Mouse (Mus musculus): ENCODE measurements at regions not wholly inside any gene's neighbourhood (a gene's known extent, or its start where the extent isn't known, plus 50 kb on each side); places are given as distances from the start of the nearest gene placed in this dataset.

DNA sequence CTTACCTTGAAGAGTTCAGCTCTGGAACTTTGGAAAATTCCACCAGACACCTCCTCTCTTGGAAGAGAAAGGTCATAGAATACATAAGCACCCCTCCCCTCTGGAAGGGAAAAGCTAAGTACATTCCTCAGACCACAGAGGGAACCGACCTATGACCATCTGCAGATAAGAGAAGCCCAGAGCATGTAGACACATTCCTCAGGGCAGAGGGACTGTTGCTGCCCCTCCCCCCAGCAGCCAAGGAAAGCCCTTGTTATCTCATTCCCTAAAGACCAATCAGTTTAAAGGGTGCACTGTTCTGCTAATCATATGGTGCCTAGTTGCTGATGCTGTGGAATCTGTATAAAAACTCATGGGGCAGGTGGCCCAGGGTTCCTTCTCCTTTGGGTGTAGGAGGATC lies 511.2 kb upstream of the A830018L16Rik start:
- Histone ChIP-seq H3K4me2 (ENCODE audit: low read depth) (no peak overlapping the region), H3K4me3 (no peak overlapping the region), H3K79me2 (ENCODE audit: control insufficient read depth, insufficient read depth) (no peaks in the 10 kb centered on the region), H3K36me3 (ENCODE audit: control insufficient read depth, insufficient read depth) (no peaks in the 10 kb centered on the region), H3ac (ENCODE audit: control insufficient read depth, insufficient read length) (no peak overlapping the region), H3K27me3 (ENCODE audit: control insufficient read depth, insufficient read depth, insufficient read length) (no peaks in the 10 kb centered on the region)
- no peak for TF ChIP-seq POLR2AphosphoS2 (IDR thresholded peaks at IDR 0.05; ENCODE audit: insufficient read length, low read depth)
- no peak for TF ChIP-seq USF1 (IDR thresholded peaks at IDR 0.05; ENCODE audit: low read depth)
- TF ChIP-seq CEBPB (IDR thresholded peaks at IDR 0.05; ENCODE audit: insufficient read depth, poor library complexity, severe bottlenecking) = no peak
- TF ChIP-seq MYOD1 (IDR thresholded peaks at IDR 0.05; ENCODE audit: control insufficient read depth in 1 of 3, insufficient read length in 2 of 3, low read depth in 2 of 3) = no peak
- TF ChIP-seq REST (IDR thresholded peaks at IDR 0.05; ENCODE audit: insufficient read depth, insufficient read length) = no peak
- TF ChIP-seq MYOG (IDR thresholded peaks at IDR 0.05; ENCODE audit: control insufficient read depth in 1 of 3, insufficient read depth in 1 of 3, insufficient read length in 2 of 3, low read depth in 2 of 3) = no peak
- no peak for TF ChIP-seq E2F4 (IDR thresholded peaks at IDR 0.05; ENCODE audit: insufficient read depth)
- no peak for TF ChIP-seq SRF (IDR thresholded peaks at IDR 0.05; ENCODE audit: control insufficient read depth, insufficient read length, low read depth)
- TF ChIP-seq POLR2A (IDR thresholded peaks at IDR 0.05; ENCODE audit: insufficient read length, low read depth) = no peak

DNA sequence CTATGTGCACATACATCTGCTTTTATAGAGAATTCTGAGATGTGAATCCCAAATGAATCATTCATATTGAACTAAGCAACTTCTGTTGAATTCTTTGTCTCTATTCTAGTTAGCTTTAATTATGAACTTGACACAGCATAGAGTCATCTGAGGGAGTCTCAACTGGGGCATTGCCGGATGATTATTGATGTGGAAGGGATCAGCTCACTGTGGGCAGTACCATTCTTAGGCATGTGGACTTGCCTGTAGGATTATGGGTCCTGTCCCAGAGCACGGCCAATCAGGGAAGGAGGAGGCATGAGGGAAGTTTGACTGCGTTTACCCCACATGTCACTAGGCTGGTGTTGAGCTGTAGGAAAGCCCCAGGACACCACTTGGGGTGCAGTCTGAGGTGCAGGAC lies 493.9 kb upstream of the A830018L16Rik start:
- Histone ChIP-seq H3K4me2 (ENCODE audit: low read depth) (no peak overlapping the region), H3K36me3 (ENCODE audit: control insufficient read depth, insufficient read depth) (no peaks in the 10 kb centered on the region), H3K4me3 (no peak overlapping the region), H3K79me2 (ENCODE audit: control insufficient read depth, insufficient read depth) (no peaks in the 10 kb centered on the region), H3ac (ENCODE audit: control insufficient read depth, insufficient read length) (no peak overlapping the region), H3K27me3 (ENCODE audit: control insufficient read depth, insufficient read depth, insufficient read length) (no peaks in the 10 kb centered on the region)
- no peak for TF ChIP-seq REST (IDR thresholded peaks at IDR 0.05; ENCODE audit: insufficient read depth, insufficient read length)
- TF ChIP-seq MAX (IDR thresholded peaks at IDR 0.05; ENCODE audit: low read depth) = no peak
- TF ChIP-seq POLR2AphosphoS2 (IDR thresholded peaks at IDR 0.05; ENCODE audit: insufficient read length, low read depth) = no peak
- TF ChIP-seq MYOD1 (IDR thresholded peaks at IDR 0.05; ENCODE audit: control insufficient read depth in 1 of 3, insufficient read length in 2 of 3, low read depth in 2 of 3) = no peak
- TF ChIP-seq TCF3 (IDR thresholded peaks at IDR 0.05; ENCODE audit: insufficient read length, low read depth) = no peak
- no peak for TF ChIP-seq POLR2A (IDR thresholded peaks at IDR 0.05; ENCODE audit: insufficient read length, low read depth)
- TF ChIP-seq MYOG (IDR thresholded peaks at IDR 0.05; ENCODE audit: control insufficient read depth in 1 of 3, insufficient read depth in 1 of 3, insufficient read length in 2 of 3, low read depth in 2 of 3) = no peak
- no peak for TF ChIP-seq TCF12 (IDR thresholded peaks at IDR 0.05; ENCODE audit: insufficient read depth, poor library complexity, severe bottlenecking)
- TF ChIP-seq SRF (IDR thresholded peaks at IDR 0.05; ENCODE audit: control insufficient read depth, insufficient read length, low read depth) = no peak
- no peak for TF ChIP-seq CEBPB (IDR thresholded peaks at IDR 0.05; ENCODE audit: insufficient read depth, poor library complexity, severe bottlenecking)
- TF ChIP-seq E2F4 (IDR thresholded peaks at IDR 0.05; ENCODE audit: insufficient read depth) = no peak
- TF ChIP-seq USF1 (IDR thresholded peaks at IDR 0.05; ENCODE audit: low read depth) = no peak

- Histone ChIP-seq H3K4me3 (no peak overlapping the region), H3K79me2 (ENCODE audit: control insufficient read depth, insufficient read depth) (no peaks in the 10 kb centered on the region), H3ac (ENCODE audit: control insufficient read depth, insufficient read length) (no peak overlapping the region), H3K36me3 (ENCODE audit: control insufficient read depth, insufficient read depth) (no peaks in the 10 kb centered on the region), H3K4me2 (ENCODE audit: low read depth) (no peak overlapping the region), H3K27me3 (ENCODE audit: control insufficient read depth, insufficient read depth, insufficient read length) (no peaks in the 10 kb centered on the region)
- no peak for TF ChIP-seq MAX (IDR thresholded peaks at IDR 0.05; ENCODE audit: low read depth)
- TF ChIP-seq CEBPB (IDR thresholded peaks at IDR 0.05; ENCODE audit: insufficient read depth, poor library complexity, severe bottlenecking) = no peak
- no peak for TF ChIP-seq E2F4 (IDR thresholded peaks at IDR 0.05; ENCODE audit: insufficient read depth)
- TF ChIP-seq SRF (IDR thresholded peaks at IDR 0.05; ENCODE audit: control insufficient read depth, insufficient read length, low read depth) = no peak
- TF ChIP-seq REST (IDR thresholded peaks at IDR 0.05; ENCODE audit: insufficient read depth, insufficient read length) = no peak
- no peak for TF ChIP-seq MYOD1 (IDR thresholded peaks at IDR 0.05; ENCODE audit: control insufficient read depth in 1 of 3, insufficient read length in 2 of 3, low read depth in 2 of 3)
- TF ChIP-seq POLR2AphosphoS2 (IDR thresholded peaks at IDR 0.05; ENCODE audit: insufficient read length, low read depth) = no peak
- no peak for TF ChIP-seq USF1 (IDR thresholded peaks at IDR 0.05; ENCODE audit: low read depth)
- no peak for TF ChIP-seq POLR2A (IDR thresholded peaks at IDR 0.05; ENCODE audit: insufficient read length, low read depth)
- TF ChIP-seq MYOG (IDR thresholded peaks at IDR 0.05; ENCODE audit: control insufficient read depth in 1 of 3, insufficient read depth in 1 of 3, insufficient read length in 2 of 3, low read depth in 2 of 3) = no peak
- TF ChIP-seq TCF3 (IDR thresholded peaks at IDR 0.05; ENCODE audit: insufficient read length, low read depth) = no peak
Observed at GRCm38 (mm10) chr1:10932378-10933077, 481.4 kb upstream of the A830018L16Rik start.

DNA sequence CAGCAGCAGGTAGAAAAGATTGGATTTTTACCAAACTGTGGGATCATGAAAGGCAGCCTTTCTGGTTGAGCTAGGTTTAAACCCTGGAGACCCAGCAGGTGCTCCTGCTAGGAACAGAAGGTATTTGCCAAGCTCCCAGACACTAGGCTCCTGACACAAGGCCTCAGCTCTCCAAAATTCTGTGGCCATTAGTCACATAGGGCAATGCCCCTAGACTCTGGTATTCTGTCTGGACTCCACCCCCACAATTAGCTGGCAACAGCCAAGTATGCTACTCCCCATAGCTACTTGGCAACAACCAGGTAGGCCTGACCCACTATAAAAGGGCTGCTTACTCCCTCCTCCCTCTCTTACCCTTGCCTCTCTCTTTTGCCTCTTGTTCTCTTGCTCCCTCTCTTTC lies 480.7 kb upstream of the A830018L16Rik start:
- Histone ChIP-seq H3K27me3 (ENCODE audit: control insufficient read depth, insufficient read depth, insufficient read length) (no peaks in the 10 kb centered on the region), H3K4me2 (ENCODE audit: low read depth) (no peak overlapping the region), H3K4me3 (no peak overlapping the region), H3ac (ENCODE audit: control insufficient read depth, insufficient read length) (no peak overlapping the region), H3K36me3 (ENCODE audit: control insufficient read depth, insufficient read depth) (no peaks in the 10 kb centered on the region), H3K79me2 (ENCODE audit: control insufficient read depth, insufficient read depth) (no peaks in the 10 kb centered on the region)
- TF ChIP-seq CEBPB (IDR thresholded peaks at IDR 0.05; ENCODE audit: insufficient read depth, poor library complexity, severe bottlenecking) (no peak), MYOG (IDR thresholded peaks at IDR 0.05; ENCODE audit: control insufficient read depth in 1 of 3, insufficient read depth in 1 of 3, insufficient read length in 2 of 3, low read depth in 2 of 3) (no peak), USF1 (IDR thresholded peaks at IDR 0.05; ENCODE audit: low read depth) (no peak), MYOD1 (IDR thresholded peaks at IDR 0.05; ENCODE audit: control insufficient read depth in 1 of 3, insufficient read length in 2 of 3, low read depth in 2 of 3) (no peak), POLR2A (IDR thresholded peaks at IDR 0.05; ENCODE audit: insufficient read length, low read depth) (no peak), SRF (IDR thresholded peaks at IDR 0.05; ENCODE audit: control insufficient read depth, insufficient read length, low read depth) (no peak), TCF12 (IDR thresholded peaks at IDR 0.05; ENCODE audit: insufficient read depth, poor library complexity, severe bottlenecking) (no peak), MAX (IDR thresholded peaks at IDR 0.05; ENCODE audit: low read depth) (no peak), TCF3 (IDR thresholded peaks at IDR 0.05; ENCODE audit: insufficient read length, low read depth) (no peak), REST (IDR thresholded peaks at IDR 0.05; ENCODE audit: insufficient read depth, insufficient read length) (no peak), POLR2AphosphoS2 (IDR thresholded peaks at IDR 0.05; ENCODE audit: insufficient read length, low read depth) (no peak), E2F4 (IDR thresholded peaks at IDR 0.05; ENCODE audit: insufficient read depth) (no peak)
